Mouse (Mus musculus): Measurements from ENCODE around the gene Cfap73. TPM values are rescaled to one million over a fixed set of nuclear protein-coding genes. Genes with fewer than 3 reads are reported as not detected.

The Cfap73 gene
- polyA plus RNA-seq, 1 experiment from 2014 or later = 0.10 TPM

GRCm38 (mm10) chr5:120649374-120649933 is 15.4 kb upstream of the Cfap73 start:
- Histone ChIP-seq H3K27ac (replicated peaks) (no peak overlapping the region), H3K4me1 (replicated peaks; ENCODE audit: control insufficient read depth, insufficient read depth) (0 out of 2 replicates have a peak, but pooled peaks cover 2% of the 10 kb centered on the region), H3K36me3 (ENCODE audit: control insufficient read depth, insufficient read depth, low read length) (no peaks in the 10 kb centered on the region), H3K27me3 (ENCODE audit: control insufficient read depth, insufficient read depth, low read length) (0 out of 2 replicates have a peak, but pooled peaks cover 3% of the 10 kb centered on the region), H3K4me3 (ENCODE audit: low read depth, low read length) (peak overlapping the region; percentile 28), H3K9me3 (ENCODE audit: control insufficient read depth, low read length) (no peaks in the 10 kb centered on the region), H3K4me2 (replicated peaks; ENCODE audit: low read depth) (peak overlapping the region; percentile 54), H3K9ac (ENCODE audit: low read length) (no peak overlapping the region)
- WGBS = 2% methylated on average over 21 of the region's 21 CpGs
- TF ChIP-seq CTCF (IDR thresholded peaks at IDR 0.05; ENCODE audit: low read depth) (0 out of 2 replicates have a peak, but pooled peaks have one; percentile 22), EP300 (optimal IDR thresholded peaks at IDR 0.05) (no peak)
- ATAC-seq (ENCODE audit: low FRiP score, low TSS enrichment) = peak; percentile 53
- DNase-seq (ENCODE audit: low spot score) = no peak

GRCm38 (mm10) chr5:120648569-120649373 is 14.7 kb upstream of the Cfap73 start, which contains the start of gene Rasal1:
Rasal1 (plus strand) TSS chr5:120648812.
- peak within 1 kb of the TSS; percentile 54 for H3K4me2 ChIP-seq (replicated peaks; ENCODE audit: low read depth)
- no peaks in the 10 kb centered on the region for H3K9me3 ChIP-seq (ENCODE audit: control insufficient read depth, low read length)
- WGBS = 2% methylated on average over 48 of the region's 53 CpGs
- peak; percentile 57 for TF ChIP-seq CTCF (IDR thresholded peaks at IDR 0.05; ENCODE audit: low read depth)
- no peak for TF ChIP-seq EP300 (optimal IDR thresholded peaks at IDR 0.05)
- H3K36me3 ChIP-seq (ENCODE audit: control insufficient read depth, insufficient read depth, low read length) = no peaks in the 10 kb centered on the region
- peak within 1 kb of the TSS; percentile 28 for H3K4me3 ChIP-seq (ENCODE audit: low read depth, low read length)
- DNase-seq (ENCODE audit: low spot score) (peak; percentile 54), ATAC-seq (ENCODE audit: low FRiP score, low TSS enrichment) (peak; percentile 61)
- H3K27me3 ChIP-seq (ENCODE audit: control insufficient read depth, insufficient read depth, low read length) = 0 out of 2 replicates have a peak, but pooled peaks cover 3% of the 10 kb centered on the region
- 0 out of 2 replicates have a peak, but pooled peaks cover 2% of the 10 kb centered on the region for H3K4me1 ChIP-seq (replicated peaks; ENCODE audit: control insufficient read depth, insufficient read depth)
- no peak within 1 kb of the TSS for H3K27ac ChIP-seq (replicated peaks)
- H3K9ac ChIP-seq (ENCODE audit: low read length) = no peak within 1 kb of the TSS

DNA sequence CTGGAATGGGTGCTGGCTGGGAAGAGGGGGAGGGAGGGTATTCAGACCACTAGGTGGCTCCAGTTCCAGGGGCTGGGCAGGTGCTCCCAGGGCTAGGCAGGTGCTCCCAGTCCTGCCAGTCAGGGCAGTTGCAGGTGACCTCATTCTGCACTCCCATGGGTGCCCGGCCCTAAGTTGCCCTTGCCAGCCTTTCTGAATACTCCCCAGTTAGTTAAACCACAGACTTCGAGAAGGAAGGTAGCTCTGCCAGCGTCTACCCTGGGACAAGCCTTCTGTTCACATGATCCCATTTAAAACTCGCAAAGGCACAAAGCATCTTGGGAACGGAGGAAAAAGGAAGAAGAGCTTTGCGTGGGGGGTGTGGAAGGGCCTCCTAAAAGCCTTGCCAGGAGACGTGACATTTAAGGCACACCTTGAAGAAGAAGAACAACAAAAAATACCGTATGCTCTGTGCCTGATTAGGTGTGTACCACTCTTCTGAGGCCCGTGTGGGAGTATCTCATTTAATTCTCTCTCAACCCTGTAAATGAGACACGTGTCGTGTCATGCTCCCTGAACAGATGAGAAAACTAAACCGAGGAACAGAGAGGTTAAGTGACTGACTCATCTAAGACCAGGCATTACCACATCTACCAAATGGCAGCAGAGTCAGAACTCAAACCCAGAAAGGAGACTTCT is 13.9 kb upstream of the Cfap73 start:
- no peak overlapping the region for H3K4me3 ChIP-seq (ENCODE audit: low read depth, low read length)
- 28% methylated on average over 12 of the region's 12 CpGs for WGBS
- no peak overlapping the region for H3K9ac ChIP-seq (ENCODE audit: low read length)
- H3K27ac ChIP-seq (replicated peaks) = no peak overlapping the region
- no peak; the same call in 1 of the 2 replicates for ATAC-seq (ENCODE audit: low FRiP score, low TSS enrichment)
- H3K9me3 ChIP-seq (ENCODE audit: control insufficient read depth, low read length) = no peaks in the 10 kb centered on the region
- 0 out of 2 replicates have a peak, but pooled peaks cover 3% of the 10 kb centered on the region for H3K27me3 ChIP-seq (ENCODE audit: control insufficient read depth, insufficient read depth, low read length)
- 0 out of 2 replicates have a peak, but pooled peaks cover 2% of the 10 kb centered on the region for H3K4me1 ChIP-seq (replicated peaks; ENCODE audit: control insufficient read depth, insufficient read depth)
- peak overlapping the region; percentile 54 for H3K4me2 ChIP-seq (replicated peaks; ENCODE audit: low read depth)
- no peak for DNase-seq (ENCODE audit: low spot score)
- no peak for TF ChIP-seq EP300 (optimal IDR thresholded peaks at IDR 0.05)
- TF ChIP-seq CTCF (IDR thresholded peaks at IDR 0.05; ENCODE audit: low read depth) = peak; percentile 36
- H3K36me3 ChIP-seq (ENCODE audit: control insufficient read depth, insufficient read depth, low read length) = no peaks in the 10 kb centered on the region

DNA sequence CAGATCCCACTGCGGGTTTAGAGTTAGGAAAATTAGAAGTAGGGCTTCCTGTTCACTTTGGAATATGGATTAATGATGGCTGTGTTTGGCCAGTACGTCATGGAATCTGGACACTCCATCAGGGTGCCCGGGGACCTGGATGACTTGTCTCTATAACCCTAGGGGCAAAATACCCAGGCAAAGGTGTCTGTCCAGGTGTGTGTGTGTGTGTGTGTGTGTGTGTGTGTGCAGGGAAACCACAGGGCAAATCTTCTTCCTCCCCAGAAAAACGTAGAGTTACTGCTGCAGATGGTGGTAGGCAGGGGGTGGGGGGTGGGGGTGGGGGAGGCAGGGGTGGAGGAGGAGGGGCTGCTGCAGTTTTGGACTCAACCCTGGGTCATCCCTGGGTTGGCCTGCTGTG is 13.3 kb upstream of the Cfap73 start:
- WGBS = 57% methylated on average over 4 of the region's 4 CpGs
- no peak overlapping the region for H3K4me2 ChIP-seq (replicated peaks; ENCODE audit: low read depth)
- no peaks in the 10 kb centered on the region for H3K9me3 ChIP-seq (ENCODE audit: control insufficient read depth, low read length)
- ATAC-seq (ENCODE audit: low FRiP score, low TSS enrichment) (no peak), DNase-seq (ENCODE audit: low spot score) (no peak)
- H3K4me1 ChIP-seq (replicated peaks; ENCODE audit: control insufficient read depth, insufficient read depth) = 0 out of 2 replicates have a peak, but pooled peaks cover 2% of the 10 kb centered on the region
- H3K36me3 ChIP-seq (ENCODE audit: control insufficient read depth, insufficient read depth, low read length) = no peaks in the 10 kb centered on the region
- H3K27me3 ChIP-seq (ENCODE audit: control insufficient read depth, insufficient read depth, low read length) = 0 out of 2 replicates have a peak, but pooled peaks cover 3% of the 10 kb centered on the region
- TF ChIP-seq EP300 (optimal IDR thresholded peaks at IDR 0.05) (no peak), CTCF (IDR thresholded peaks at IDR 0.05; ENCODE audit: low read depth) (no peak)
- H3K27ac ChIP-seq (replicated peaks) = no peak overlapping the region
- H3K4me3 ChIP-seq (ENCODE audit: low read depth, low read length) = no peak overlapping the region
- no peak overlapping the region for H3K9ac ChIP-seq (ENCODE audit: low read length)

DNA sequence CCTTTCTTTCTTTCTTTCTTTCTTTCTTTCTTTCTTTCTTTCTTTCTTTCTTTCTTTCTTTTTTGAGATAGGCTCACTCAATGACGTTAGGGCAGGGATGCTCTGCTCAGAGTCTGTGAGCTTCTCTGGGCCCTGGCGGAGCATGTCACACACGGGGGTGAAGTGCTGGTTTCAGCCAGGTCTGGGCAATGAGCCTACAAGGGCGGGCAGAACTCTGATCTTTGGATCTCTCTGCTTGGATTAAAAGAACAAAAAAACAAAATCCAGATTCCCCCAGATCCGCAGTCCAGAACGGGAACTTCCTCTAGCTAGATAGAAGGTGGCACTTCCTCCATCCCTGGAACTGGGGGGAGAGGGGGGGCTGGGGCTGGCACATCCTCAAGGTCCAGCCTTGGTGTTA is 11.8 kb upstream of the Cfap73 start:
- H3K4me1 ChIP-seq (replicated peaks; ENCODE audit: control insufficient read depth, insufficient read depth) = 0 out of 2 replicates have a peak, but pooled peaks cover 2% of the 10 kb centered on the region
- no peak overlapping the region for H3K4me2 ChIP-seq (replicated peaks; ENCODE audit: low read depth)
- DNase-seq (ENCODE audit: low spot score) (no peak), ATAC-seq (ENCODE audit: low FRiP score, low TSS enrichment) (no peak)
- no peak overlapping the region for H3K27ac ChIP-seq (replicated peaks)
- no peak overlapping the region for H3K9ac ChIP-seq (ENCODE audit: low read length)
- H3K4me3 ChIP-seq (ENCODE audit: low read depth, low read length) = no peak overlapping the region
- H3K27me3 ChIP-seq (ENCODE audit: control insufficient read depth, insufficient read depth, low read length) = 0 out of 2 replicates have a peak, but pooled peaks cover 3% of the 10 kb centered on the region
- H3K36me3 ChIP-seq (ENCODE audit: control insufficient read depth, insufficient read depth, low read length) = no peaks in the 10 kb centered on the region
- no peaks in the 10 kb centered on the region for H3K9me3 ChIP-seq (ENCODE audit: control insufficient read depth, low read length)
- TF ChIP-seq CTCF (IDR thresholded peaks at IDR 0.05; ENCODE audit: low read depth) (no peak), EP300 (optimal IDR thresholded peaks at IDR 0.05) (no peak)
- 30% methylated on average over 6 of the region's 6 CpGs for WGBS

Measured in stomach, postnatal 0 days (tissue).